Mouse (Mus musculus) lung, postnatal 10 days (tissue): ENCODE measurements around the gene Cdc42ep4.

Source experiments
- DNase-seq: peaks from one replicate; pipeline ENCODE4 v3.0.0; 2021

Cdc42ep4 gene

GRCm38 (mm10) chr11:113751484-113752084 lies at the start of gene Cdc42ep4:
Gene Cdc42ep4 (minus strand): TSS chr11:113751881.
- peak; percentile 91 for DNase-seq

GRCm38 (mm10) chr11:113800026-113800425 lies 48.3 kb upstream of the Cdc42ep4 start:
- no peak for DNase-seq

GRCm38 (mm10) chr11:113799041-113799447 lies 47.4 kb upstream of the Cdc42ep4 start:
- DNase-seq = no peak

GRCm38 (mm10) chr11:113798011-113798410 lies 46.3 kb upstream of the Cdc42ep4 start:
- no peak for DNase-seq

GRCm38 (mm10) chr11:113797014-113797983 lies 45.6 kb upstream of the Cdc42ep4 start:
- DNase-seq = no peak

GRCm38 (mm10) chr11:113795846-113796245 lies 44.2 kb upstream of the Cdc42ep4 start:
- DNase-seq = no peak

GRCm38 (mm10) chr11:113791357-113792215 lies 39.9 kb upstream of the Cdc42ep4 start:
- no peak for DNase-seq

GRCm38 (mm10) chr11:113789101-113789500 lies 37.4 kb upstream of the Cdc42ep4 start:
- peak; percentile 44 for DNase-seq

GRCm38 (mm10) chr11:113788183-113788789 lies 36.6 kb upstream of the Cdc42ep4 start:
- DNase-seq = peak; percentile 85

- no peak for DNase-seq
These were observed 35.9 kb upstream of the Cdc42ep4 start for GRCm38 (mm10) chr11:113787432-113788182.

GRCm38 (mm10) chr11:113787009-113787408 lies 35.3 kb upstream of the Cdc42ep4 start:
- no peak for DNase-seq

- DNase-seq = no peak
These were observed 34.7 kb upstream of the Cdc42ep4 start for GRCm38 (mm10) chr11:113786395-113786794.

- peak; percentile 88 for DNase-seq
These were observed 33.9 kb upstream of the Cdc42ep4 start for GRCm38 (mm10) chr11:113785406-113786171.

- DNase-seq = no peak
These were observed 33.1 kb upstream of the Cdc42ep4 start for GRCm38 (mm10) chr11:113784656-113785396.

GRCm38 (mm10) chr11:113782496-113782895 lies 30.8 kb upstream of the Cdc42ep4 start:
- no peak for DNase-seq

- DNase-seq = no peak
These were observed 30.3 kb upstream of the Cdc42ep4 start for GRCm38 (mm10) chr11:113782006-113782405.

GRCm38 (mm10) chr11:113779680-113780041 lies 28.0 kb upstream of the Cdc42ep4 start:
- DNase-seq = no peak

GRCm38 (mm10) chr11:113778733-113779679 lies 27.3 kb upstream of the Cdc42ep4 start:
- peak; percentile 67 for DNase-seq

GRCm38 (mm10) chr11:113777878-113778464 lies 26.3 kb upstream of the Cdc42ep4 start:
- DNase-seq = no peak
